15 mouse cellular contexts compared by ENCODE assay signal in the genomic region with DNA sequence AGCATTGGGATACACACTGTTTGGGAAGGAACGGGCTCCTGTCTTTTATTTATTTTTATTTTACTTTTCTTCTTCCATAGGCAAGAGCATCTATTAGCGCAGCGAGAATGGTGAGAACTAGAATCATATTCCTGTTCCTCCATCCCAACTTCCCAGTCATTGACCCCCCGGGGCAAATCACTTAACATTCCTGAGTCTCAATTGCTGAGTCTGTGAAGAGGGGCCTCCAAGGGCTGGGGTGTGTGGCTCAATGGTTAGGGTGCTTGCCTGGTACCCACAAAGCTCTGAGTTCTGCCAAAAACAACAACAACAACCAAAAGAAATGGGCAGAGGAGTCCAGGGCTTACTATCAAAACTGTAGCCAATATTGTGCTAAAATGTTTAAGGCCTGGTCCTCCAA.
"Had no signal": no experiment of that assay in that cellular context is flagged by ENCODE, and none has a peak within 500 bp of the region (broad histone marks: within the 10 kb centered on the region; RNA-seq: fewer than 3 reads in every experiment).

No protein-coding gene starts in this region.

- ATAC-seq: lung, postnatal 0 days had no signal

- H3K27ac ChIP-seq: left cerebral cortex, adult 2 months; limb, embryonic 12.5 days; liver, embryonic 14.5 days; midbrain, embryonic 12.5 days; neural tube, embryonic 15.5 days; stomach, postnatal 0 days had no signal

- H3K9me3 ChIP-seq: limb, embryonic 12.5 days; midbrain, embryonic 12.5 days; neural tube, embryonic 15.5 days had no signal

- DNase-seq: kidney, postnatal 14 days; liver; lung, adult 18-20 months; lung, postnatal 4 days; right cerebral cortex, adult 18-20 months; right cerebral cortex, postnatal 25 days; thymus, postnatal 4 days had no signal

- H3K4me3 ChIP-seq: left cerebral cortex, adult 2 months; limb, embryonic 12.5 days; midbrain, embryonic 12.5 days; myocyte; neural tube, embryonic 15.5 days had no signal

- H3K36me3 ChIP-seq: limb, embryonic 12.5 days; midbrain, embryonic 12.5 days; neural tube, embryonic 15.5 days had no signal

- H3K9ac ChIP-seq: limb, embryonic 12.5 days; liver, embryonic 14.5 days; midbrain, embryonic 12.5 days; neural tube, embryonic 15.5 days had no signal

- H3K4me2 ChIP-seq: limb, embryonic 12.5 days; midbrain, embryonic 12.5 days; neural tube, embryonic 15.5 days had no signal
